Mouse (Mus musculus) ES-E14 (cell line): ENCODE data around the gene Olfr432.

Experiments used
- CHD2 ChIP-seq: IDR thresholded peaks from 2 replicates; pipeline ENCODE4 v1.6.1; 2014; ENCODE audit warnings: mild to moderate bottlenecking, low read depth, low read length, inconsistent platforms
- HCFC1 ChIP-seq: IDR thresholded peaks from 2 replicates; pipeline ENCODE4 v1.6.1; 2012; ENCODE audit warnings: low read length, inconsistent platforms, borderline replicate concordance; ENCODE audit not compliant: insufficient read depth

- TF ChIP-seq CHD2, result no peak
- TF ChIP-seq HCFC1, result no peak
These were observed 17.3 kb downstream of the Olfr432 start, which contains the start of gene Olfr430 for GRCm38 (mm10) chr1:174066305-174066704.
